Mouse (Mus musculus) skeletal muscle tissue, adult 2 months (tissue): ENCODE results near the gene Helz2.
A peak's percentile ranks its signal among the peaks of the same experiment; 100 is the strongest.

Experiments used
- DNase-seq: peaks from one replicate; pipeline ENCODE4 v3.0.0-alpha.2; 2012; ENCODE audit warnings: low read depth, low spot score

The Helz2 gene

DNA sequence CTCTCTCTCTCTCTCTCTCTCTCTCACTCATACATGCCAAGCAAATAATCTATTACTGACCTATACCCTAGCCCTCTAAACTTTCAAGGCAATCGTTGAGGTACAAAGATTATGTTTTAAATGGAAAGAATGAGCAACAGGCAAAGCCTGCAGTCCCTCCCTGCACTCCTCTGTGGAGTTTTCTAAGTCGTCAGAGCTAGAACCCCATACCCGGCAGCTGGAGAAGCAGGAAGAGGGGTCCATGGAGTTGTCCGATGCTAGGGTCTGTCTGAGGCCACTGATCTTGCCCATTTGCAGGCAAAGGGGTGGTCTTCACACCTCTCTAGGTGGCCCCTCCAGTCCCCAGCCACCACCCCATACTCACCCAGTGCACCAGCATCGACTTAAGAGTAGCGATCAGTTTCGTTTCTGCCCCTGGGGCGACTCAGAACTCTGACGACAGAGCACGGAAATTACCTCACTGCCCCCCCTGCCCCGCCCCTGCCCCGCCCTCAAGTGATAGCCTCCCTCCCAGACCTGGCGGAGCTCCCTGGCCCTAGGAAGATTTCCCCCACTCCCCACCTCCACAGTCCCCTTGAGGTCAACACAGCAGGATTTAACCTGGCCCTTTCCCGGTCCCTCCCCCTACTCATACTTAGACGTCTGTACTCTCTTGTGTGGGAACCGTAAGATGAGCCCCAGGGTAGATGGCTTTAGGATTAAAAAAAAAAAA, at the start of gene Helz2:
TSS of gene Helz2 (minus strand) at position 426 of the 712 bp plus-strand sequence.
- peak; percentile 54 for DNase-seq

DNA sequence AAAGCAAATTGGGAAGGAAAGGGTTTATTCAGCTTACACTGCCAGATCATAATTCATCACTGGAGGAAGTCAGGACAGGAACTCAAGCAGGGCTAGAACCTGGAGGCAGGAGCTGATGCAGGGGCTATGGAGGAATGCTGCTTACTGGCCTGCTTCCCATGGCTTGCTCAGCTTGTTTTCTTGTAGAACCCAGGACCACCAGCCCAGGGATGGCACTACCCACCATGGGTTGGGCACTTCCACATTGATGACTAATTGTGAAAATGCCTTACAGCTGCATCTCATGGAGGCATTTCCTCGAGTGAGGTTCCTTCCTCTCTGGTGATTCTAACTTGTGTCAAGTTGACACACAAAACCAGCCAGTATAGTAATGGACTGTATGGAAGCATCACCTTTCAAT, 49.1 kb upstream of the Helz2 start:
- DNase-seq = no peak

DNA sequence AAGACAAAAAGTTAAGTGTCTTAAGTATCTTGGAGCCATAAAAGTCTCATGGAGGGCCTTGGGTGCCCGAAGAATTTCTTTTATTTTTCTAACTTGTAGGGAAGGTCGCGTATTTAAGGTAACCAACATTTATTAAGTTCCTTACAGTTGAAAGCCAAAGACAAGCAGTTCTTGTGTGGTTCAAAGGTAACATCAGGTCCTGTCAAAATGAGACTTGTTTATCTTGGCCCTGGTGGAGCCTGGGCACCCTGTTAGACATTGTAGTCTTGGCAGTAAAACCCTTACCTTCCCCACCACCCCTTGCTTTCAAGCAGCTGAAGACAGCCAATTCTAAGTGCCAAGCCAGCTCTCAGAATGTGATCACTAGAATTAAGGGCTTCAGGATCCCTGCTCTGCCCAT, 46.9 kb upstream of the Helz2 start:
- no peak for DNase-seq

DNA sequence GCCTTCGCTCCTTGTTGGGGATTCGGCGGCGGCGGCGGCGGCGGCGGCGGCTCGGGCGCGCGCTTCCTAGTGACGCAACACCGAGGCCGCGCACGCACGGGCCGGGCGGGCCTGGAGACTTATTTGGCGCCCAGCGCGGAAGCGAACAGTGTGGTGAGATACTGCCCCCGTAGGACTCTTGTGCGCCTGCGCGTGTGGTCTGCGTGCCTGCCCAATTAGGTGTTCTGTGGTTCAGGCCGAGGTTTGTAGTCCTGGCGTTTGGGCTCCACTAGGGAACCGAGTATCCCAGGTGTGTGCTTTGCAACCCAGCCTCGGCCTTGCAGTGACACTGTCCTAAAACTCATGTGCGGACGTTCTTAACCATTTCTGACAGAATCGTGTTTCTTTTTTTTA, 46.1 kb upstream of the Helz2 start, which contains the start of gene Gmeb2:
TSS of gene Gmeb2 (minus strand) at position 78 of the 393 bp plus-strand sequence.
- DNase-seq = peak; percentile 98

DNA sequence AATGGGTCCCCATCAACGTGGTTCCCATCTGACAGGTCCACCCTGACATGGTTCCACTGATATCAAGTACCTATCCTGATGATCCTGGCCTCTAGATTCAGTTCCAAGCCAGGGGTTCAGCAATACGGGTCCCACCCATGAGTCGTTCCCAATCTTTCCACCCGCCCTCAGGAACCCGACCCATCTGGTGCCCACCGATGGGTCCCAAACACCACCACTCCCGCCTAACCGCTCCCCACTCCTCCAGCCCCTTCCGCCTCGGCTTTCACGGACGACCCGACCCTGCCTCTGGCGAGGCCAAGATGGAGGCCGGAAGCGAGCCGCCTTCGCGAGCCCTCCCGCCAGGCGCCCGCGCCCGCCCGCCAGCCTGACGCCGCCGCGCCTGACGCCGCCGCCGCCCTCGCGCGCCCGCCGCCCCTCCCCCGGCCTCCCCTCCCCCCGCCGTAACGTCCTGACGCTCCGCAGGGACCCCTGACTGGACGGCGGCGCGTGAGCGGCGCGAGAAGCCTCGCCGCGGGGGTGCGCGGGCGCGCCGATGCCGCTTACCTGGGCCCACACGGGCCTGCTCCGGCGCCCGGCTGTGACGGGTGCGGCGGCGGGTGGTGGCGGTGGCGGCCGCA, 45.6 kb upstream of the Helz2 start:
- DNase-seq = peak; percentile 53

DNA sequence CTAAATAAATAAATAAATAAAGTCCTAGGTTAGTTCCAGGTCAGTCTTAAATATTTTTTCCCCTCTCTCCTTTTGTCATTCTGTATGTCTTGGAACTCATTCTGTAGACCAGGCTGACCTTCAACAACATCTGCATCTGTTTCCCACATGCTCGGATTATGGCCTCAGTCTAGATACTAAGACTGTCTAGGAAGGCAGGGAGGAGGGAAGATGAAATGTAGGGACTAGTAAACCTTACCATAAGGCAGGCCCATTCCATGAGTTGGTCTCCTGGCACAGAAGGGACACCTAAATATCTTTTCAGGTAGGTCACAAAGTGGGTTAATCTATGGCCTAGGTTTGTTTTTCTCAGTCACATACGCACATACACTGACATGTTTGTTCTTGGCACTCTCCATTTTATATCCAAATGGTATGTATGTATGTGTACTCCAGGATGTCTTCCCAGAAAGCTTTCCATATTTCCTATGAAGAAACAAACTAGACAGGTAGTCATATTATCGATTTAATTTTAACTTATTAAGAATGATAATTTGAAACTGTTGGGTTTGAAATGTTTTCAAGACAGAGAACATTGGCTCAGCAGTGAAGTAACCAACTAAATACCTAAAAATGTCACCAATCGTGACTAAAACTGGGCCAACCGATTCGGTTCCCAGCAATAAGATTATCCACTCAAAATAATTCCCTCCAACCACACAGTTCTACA, 45.0 kb upstream of the Helz2 start:
- no peak for DNase-seq

DNA sequence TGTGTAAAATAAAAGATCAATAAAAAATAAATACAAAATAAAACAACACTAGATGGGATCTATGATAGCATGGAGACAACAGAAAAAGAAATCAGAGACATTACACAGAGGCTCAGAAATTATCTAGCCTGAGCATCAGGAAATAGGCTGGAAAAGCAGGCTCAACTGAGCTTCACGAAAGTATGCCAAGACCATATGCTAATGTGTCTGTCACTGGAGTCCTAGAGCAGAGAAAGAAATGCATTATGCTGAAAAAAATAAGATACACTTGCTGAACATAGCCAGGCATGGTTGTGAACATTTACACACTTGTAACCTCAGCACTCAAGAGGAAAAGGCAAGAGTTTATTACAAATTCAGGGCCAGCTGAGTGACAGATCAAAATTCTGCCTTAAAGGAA, 38.1 kb upstream of the Helz2 start:
- no peak for DNase-seq

DNA sequence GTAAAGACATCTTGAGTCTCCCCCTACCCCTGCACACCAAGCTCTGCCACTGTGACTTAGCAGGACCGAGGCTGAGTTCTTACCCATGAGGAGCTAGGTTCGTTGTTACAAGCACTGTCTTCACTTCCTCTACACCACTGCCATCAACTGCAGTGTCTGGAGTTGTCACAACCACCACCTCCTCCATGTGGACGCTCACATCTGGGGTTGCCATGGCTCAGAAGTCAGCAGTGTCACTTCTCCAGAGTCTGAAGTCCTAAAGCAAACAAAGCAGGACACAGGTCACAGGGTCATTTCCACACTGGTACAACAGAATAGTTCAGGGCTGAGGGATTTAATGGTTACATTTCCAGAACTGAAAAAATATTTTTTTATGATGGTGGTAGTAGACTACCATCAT, 36.0 kb upstream of the Helz2 start:
- no peak for DNase-seq

DNA sequence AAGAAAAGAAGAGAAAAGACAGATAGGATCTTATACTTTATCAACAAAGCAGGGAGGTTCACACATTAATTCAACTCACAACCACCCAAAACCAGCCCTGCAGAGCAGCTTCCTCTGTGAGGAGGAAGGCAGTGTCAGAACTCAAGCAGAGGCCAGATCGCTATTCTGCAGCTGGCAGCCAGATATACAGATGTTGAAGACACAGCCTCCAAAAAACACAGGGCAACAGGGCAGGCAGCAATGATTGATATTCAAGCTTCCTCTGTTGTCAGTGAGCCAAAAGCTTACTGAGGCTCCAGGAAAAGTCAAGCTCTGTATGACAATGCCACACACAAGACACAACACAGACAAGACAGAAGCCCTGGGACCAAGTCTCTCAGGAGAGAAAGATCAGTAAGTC, 34.9 kb upstream of the Helz2 start:
- DNase-seq = no peak

DNA sequence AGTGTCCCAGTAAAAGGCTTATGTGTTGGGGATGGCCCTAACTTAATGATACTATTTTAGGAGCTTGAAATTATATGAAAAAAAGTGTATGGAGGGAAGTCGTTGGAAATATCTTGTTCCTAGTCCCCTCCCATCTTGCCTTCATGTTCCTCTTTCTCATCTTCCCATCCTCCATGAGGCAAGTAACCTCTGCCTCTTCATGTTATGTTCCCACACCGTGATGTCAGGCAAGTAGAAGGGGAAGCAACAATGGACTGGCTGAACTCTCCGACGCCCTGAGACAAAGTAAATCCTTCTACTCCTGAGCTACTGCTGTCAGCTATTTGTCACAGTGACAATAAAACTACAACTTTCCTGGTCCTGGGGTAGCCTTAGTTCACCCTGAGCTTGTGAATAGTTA, 32.8 kb upstream of the Helz2 start:
- DNase-seq = no peak

DNA sequence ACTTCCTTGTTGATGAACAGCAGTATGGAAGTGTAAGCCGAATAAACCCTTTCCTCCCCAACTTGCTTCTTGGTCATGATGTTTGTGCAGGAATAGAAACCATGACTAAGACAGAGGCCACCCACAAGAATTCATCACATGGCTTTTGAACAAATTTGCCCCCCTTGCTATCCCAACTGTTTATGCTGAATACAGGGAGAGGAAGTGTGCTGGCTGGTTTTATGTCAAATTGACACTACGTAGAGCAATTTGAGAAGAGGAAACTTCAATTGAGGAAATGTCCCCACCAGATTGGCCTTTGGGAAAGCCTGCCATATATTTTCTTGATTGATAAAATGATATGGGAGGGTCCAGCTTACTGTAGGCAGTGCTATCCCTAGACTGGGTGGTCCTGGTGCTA, 32.0 kb upstream of the Helz2 start:
- DNase-seq = no peak

DNA sequence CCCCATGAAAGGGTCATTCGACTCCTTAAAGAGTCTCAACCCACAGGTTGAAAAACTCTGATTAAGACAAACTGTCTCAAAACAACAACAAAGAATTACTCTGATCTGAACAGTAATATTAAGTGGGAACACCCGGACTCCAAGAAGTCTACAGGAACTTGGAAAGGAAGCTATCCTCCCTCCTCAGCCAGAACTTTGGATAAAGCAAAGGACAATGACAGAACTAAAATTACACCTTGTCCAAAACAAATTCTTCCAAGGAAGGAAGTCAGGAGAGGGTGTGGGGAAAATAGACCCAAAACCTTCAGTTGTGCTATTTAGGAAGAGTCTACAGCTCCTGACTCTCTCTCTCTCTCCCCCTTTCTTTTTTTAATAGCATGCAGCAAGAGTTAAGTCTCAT, 30.3 kb upstream of the Helz2 start:
- no peak for DNase-seq

DNA sequence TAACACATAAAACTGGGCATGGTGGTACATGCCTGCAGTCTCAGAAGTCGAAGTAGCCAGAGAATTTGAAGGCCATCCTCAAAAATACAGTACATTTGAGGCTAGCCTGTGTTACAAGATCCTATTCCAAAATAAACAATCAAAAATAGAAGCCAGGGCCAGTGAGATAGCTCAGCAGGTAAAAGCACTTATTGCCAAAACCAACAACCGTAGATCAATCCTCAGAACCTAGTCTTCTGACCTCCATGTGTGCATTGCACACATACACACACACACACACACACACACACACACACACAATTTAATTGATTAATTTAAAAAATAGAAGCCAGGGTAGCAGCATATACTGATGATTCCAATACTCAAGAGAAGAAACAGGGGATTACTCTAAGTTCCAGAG, 25.0 kb upstream of the Helz2 start:
- DNase-seq = no peak

DNA sequence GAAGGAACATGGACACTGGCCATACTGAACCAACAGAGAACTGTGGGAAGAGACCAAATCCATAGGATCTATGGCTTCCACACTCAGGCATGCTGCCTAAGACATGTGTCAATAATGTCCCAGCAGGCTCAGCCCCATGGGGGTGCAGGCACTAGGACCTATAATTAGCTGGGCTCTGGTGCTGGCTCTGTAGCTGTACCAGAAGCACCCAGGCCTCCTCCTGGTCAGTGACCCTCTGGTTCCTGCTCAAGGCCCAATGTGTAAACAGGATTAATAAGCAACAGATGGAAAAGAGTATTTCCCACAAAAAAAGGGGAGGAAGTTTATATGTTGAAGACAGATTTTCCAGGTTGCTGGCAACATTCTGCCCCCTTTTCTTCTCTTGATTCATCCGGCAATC, 11.4 kb upstream of the Helz2 start:
- DNase-seq = no peak

DNA sequence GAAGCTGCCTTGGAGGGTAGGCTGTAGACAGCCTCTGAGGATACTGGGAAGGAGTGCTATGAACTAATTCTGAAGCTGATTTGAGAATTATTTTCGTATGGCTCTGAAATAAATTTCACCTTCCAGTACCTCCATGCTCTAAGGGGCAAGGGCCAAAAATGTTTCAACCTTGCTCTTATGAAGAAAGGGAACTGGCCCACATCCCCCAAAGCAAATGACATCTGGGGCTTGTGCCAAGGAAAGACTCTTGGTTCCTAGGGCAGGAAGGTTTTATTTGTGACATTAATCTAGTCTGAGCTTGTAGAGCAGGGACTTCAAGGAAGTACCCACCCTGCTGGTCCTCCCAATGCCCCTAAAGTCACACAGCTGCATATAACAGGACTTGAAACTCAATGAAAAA, 10.0 kb upstream of the Helz2 start:
- no peak for DNase-seq

DNA sequence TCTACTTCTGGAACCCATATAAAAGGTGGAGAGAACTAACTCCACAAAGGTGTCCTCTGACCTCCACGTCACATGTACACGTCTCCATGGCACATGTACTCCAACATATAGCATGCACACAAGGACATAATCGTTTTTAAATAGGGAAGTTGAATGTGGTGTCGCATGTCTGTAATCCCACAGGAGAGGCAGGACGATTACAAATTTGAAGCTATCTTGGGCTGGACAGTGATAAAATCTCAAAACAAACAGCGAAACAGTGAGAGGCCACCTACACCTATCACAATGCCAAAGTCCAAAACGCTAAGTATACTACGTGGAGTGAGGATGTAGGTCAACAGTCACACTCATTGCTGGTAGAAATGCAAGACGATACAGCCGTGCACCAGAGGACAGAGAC, 7.4 kb upstream of the Helz2 start:
- no peak for DNase-seq

DNA sequence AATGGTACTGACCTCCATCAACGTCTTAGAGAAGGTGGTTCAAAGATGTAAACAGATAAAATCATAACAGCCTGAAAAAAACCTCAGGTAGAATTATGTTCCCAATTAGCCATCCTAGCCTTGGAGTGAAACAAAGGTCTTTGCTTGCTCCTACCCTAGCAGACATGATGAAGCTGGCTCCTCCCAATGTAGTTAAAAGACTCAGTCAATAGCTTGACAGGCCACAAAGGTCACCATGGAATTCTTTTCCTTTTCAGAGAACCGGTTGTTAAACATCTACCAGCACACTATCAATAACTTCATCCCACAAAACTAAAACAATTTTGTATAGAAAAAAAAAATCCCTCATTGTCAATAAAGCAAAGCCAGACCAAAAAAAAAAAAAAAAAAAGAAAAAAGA, 3.2 kb upstream of the Helz2 start:
- no peak for DNase-seq

DNA sequence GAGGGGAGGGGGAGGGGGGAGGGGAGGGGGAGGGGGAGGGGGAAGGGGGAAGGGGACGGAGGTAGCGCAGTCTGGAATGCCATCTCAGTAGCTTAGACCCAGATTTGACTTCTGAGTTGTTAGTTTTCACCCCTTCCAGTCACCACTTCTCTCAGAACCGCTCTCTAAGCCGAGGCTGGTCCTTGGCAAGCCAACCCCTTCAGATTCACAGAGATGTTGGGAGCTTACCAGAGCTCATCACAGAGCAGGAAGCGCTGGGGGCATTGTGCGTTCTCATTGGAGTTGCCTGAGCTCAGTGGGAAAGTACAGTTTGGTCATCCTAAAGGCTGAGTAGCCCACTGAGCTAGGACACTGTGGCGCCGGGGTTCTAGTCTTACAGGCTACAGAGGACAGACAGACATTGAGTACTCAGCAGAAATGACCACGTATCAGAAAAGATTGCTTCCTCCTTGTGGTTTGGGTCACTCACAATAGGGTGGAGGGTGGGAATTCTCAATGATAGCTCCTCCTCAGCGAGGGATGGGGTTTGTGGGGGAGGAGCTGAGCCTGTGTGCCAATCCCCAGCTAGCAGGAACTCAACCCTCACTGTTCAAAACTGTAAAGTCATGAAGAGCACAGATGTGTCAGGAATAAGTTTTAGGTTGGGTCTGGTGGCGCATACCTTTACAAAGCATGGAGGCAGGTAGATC, 2.0 kb upstream of the Helz2 start:
- peak; percentile 40 for DNase-seq

DNA sequence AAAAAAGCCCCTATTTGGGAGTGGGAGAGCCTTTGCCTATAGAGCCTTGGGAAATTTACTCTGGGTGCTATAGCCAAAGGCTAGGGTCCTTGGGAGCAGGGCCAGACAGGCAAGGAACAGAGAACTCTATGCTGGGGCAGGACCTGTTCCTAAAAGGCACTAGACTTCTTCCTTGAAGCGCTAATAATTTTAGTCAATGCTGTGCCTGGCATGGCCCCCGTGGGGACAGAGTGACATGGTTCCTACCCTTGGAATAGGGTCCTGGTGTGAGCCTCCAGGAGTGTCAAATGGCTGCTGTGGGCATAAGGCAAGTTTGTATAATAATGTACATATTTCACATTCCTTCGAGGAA, 463 bp upstream of the Helz2 start:
- DNase-seq = no peak

DNA sequence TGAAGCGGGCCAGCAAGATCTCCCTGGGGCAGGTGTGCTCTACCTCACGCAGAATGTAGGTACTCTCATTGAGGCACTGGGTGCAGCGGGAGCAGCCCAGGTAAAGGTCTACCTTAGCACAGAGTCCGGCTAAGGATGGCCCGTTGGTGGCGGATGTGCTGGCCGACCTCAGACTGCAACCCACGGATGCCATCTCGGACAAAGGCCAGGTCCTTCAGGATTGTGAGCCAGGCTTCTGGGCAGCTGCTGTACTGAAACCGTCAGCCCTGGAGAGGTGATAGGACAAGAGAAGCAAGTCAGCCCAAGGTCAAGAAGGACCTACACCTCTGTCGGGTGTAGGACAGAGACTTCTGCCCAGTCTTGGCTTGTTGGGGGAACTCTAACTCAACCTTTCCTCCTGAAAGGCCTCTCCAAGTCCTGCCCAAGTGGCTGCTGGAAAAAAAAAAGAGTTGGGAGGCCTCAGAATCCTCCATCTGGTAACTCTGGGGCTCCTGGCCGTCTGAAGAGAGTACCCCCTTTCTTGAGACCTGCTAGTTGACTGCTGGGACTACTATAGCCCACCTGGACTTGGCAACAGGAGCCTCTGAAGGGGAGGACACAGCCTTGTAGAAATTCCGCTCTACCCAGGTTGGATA, 904 bp downstream of the Helz2 start:
- DNase-seq = no peak

DNA sequence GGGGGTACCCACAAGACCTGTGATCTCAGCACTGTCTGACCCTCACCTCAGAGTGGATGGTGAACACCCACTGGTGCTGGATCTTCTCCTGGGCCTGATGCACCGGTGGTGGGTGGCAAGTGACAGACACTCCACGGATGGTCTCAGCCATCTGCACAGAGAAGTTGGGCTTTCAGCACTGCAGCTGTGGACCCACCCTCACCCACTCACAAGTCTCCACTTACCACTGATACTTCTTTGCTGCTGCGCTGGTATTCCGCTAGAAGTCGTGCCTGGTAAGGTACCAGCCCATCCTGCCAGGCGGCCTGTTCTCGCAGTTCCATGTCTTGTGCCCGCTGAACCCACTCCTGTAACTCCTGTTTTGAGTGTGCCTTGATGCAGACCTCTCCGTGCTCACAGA, 2.6 kb downstream of the Helz2 start:
- DNase-seq = no peak

DNA sequence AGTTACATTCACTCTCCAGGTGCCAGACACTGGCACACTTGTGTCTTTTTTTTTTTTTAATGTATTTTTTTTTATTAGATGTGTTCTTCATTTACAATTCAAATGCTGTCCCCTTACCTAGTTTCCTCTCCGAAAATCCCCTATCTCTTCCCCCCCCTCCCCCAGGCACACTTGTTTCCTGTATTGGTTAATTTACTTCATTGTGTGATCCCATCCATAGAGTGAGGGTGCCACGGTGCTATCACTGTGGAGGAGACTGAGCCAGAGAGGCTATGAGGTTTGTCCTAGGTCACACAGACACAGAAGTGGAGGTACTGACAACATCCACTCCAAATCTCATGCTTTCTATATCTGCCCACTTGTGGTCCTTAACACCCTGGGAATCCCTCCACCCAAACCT, 3.0 kb downstream of the Helz2 start:
- no peak for DNase-seq
